Mouse (Mus musculus): ENCODE results near the gene Vmp1. TPM values are rescaled to one million over a fixed set of nuclear protein-coding genes. Genes with fewer than 3 reads are reported as not detected.

The Vmp1 gene
- total and polyA plus RNA-seq, 3 experiments: 80.9 to 209 (median 167) TPM

GRCm38 (mm10) chr11:86675520-86675919 lies 8.1 kb downstream of the Vmp1 start:
- no peak overlapping the region for H3K4me2 ChIP-seq (ENCODE audit: insufficient read depth, low read depth, poor library complexity, severe bottlenecking)
- no peaks in the 10 kb centered on the region for H3K27me3 ChIP-seq (replicated peaks)
- H3K27ac ChIP-seq (ENCODE audit: insufficient read depth, low read depth): no peak overlapping the region
- H3K9ac ChIP-seq (ENCODE audit: insufficient read depth, low read depth): no peak overlapping the region
- H3K9me3 ChIP-seq (replicated peaks; ENCODE audit: low read length): no peaks in the 10 kb centered on the region
- peaks cover 3 to 41% of the 10 kb centered on the region in 2 experiments for H3K36me3 ChIP-seq (replicated peaks in 1 of 2; ENCODE audit: control insufficient read depth in 1 of 2, insufficient read depth in 1 of 2, low read length in 1 of 2)
- peaks cover 11 to 39% of the 10 kb centered on the region in 2 experiments; a peak in 3 of 4 replicates for H3K4me1 ChIP-seq (ENCODE audit: control insufficient read depth in 1 of 2, insufficient read depth in 2 of 2)
- dilution Hi-C loops (cut with MboI; ENCODE audit: extremely low pct_ligation_motif_present, extremely low pct_unique_long_range_greater_than_20kb, low sequenced_read_pairs) (no loop called here), in situ Hi-C loops (cut with MboI; ENCODE audit: low pct_ligation_motif_present, low pct_unique_long_range_greater_than_20kb, low sequenced_read_pairs) (no loop called here)
- no peak for DNase-seq (ENCODE audit: extremely low read depth)
- H3K4me3 ChIP-seq (replicated peaks in 1 of 3; ENCODE audit: low read depth in 2 of 3, low read length in 2 of 3, poor library complexity in 1 of 3): no peak overlapping the region
- H3K79me2 ChIP-seq (replicated peaks; ENCODE audit: control insufficient read depth, extremely low read depth, insufficient read depth, poor library complexity, severe bottlenecking): peaks cover 14% of the 10 kb centered on the region; the same call in 1 of the 2 replicates
- TF ChIP-seq CTCF (conservative IDR thresholded peaks at IDR 0.05 in 1 of 2, IDR thresholded peaks at IDR 0.05 in 1 of 2; ENCODE audit: low read depth in 2 of 2, low read length in 2 of 2): no peak

GRCm38 (mm10) chr11:86672772-86673171 lies 10.9 kb downstream of the Vmp1 start:
- Histone ChIP-seq H3K27me3 (replicated peaks) (no peaks in the 10 kb centered on the region), H3K27ac (ENCODE audit: insufficient read depth, low read depth) (no peak overlapping the region), H3K36me3 (replicated peaks in 1 of 2; ENCODE audit: control insufficient read depth in 1 of 2, insufficient read depth in 1 of 2, low read length in 1 of 2) (peaks cover 3 to 36% of the 10 kb centered on the region in 2 experiments), H3K79me2 (replicated peaks; ENCODE audit: control insufficient read depth, extremely low read depth, insufficient read depth, poor library complexity, severe bottlenecking) (peaks cover 9% of the 10 kb centered on the region), H3K4me1 (ENCODE audit: control insufficient read depth in 1 of 2, insufficient read depth in 2 of 2) (peaks cover 12 to 33% of the 10 kb centered on the region in 2 experiments; a peak in 3 of 4 replicates), H3K4me2 (ENCODE audit: insufficient read depth, low read depth, poor library complexity, severe bottlenecking) (no peak overlapping the region), H3K4me3 (replicated peaks in 1 of 3; ENCODE audit: low read depth in 2 of 3, low read length in 2 of 3, poor library complexity in 1 of 3) (no peak overlapping the region), H3K9ac (ENCODE audit: insufficient read depth, low read depth) (peak overlapping the region; percentile 55; the same call in 1 of the 2 replicates), H3K9me3 (replicated peaks; ENCODE audit: low read length) (no peaks in the 10 kb centered on the region)
- in situ Hi-C loops (cut with MboI; ENCODE audit: low pct_ligation_motif_present, low pct_unique_long_range_greater_than_20kb, low sequenced_read_pairs): no loop called here
- TF ChIP-seq JUND (conservative IDR thresholded peaks at IDR 0.05; ENCODE audit: low read depth, low read length): no peak; the same call in 1 of the 2 replicates
- no peak for TF ChIP-seq POLR2AphosphoS2 (IDR thresholded peaks at IDR 0.05; ENCODE audit: low read depth, low read length)
- no peak for TF ChIP-seq E2F4 (IDR thresholded peaks at IDR 0.05; ENCODE audit: insufficient replicate concordance, low read depth, low read length)
- TF ChIP-seq CHD1 (IDR thresholded peaks at IDR 0.05; ENCODE audit: low read depth, low read length): no peak
- 0 out of 2 replicates have a peak, but pooled peaks have one; percentile 8 for TF ChIP-seq ETS1 (conservative IDR thresholded peaks at IDR 0.05; ENCODE audit: low read depth, low read length)
- TF ChIP-seq NELFE (IDR thresholded peaks at IDR 0.05; ENCODE audit: low read depth, low read length): no peak
- TF ChIP-seq BHLHE40 (IDR thresholded peaks at IDR 0.05; ENCODE audit: low read depth, low read length): peak; percentile 55; the same call in 1 of the 2 replicates
- TF ChIP-seq IRF4 (IDR thresholded peaks at IDR 0.05; ENCODE audit: low read depth, low read length): no peak
- DNase-seq (ENCODE audit: extremely low read depth): no peak
- dilution Hi-C loops (cut with MboI; ENCODE audit: extremely low pct_ligation_motif_present, extremely low pct_unique_long_range_greater_than_20kb, low sequenced_read_pairs): no loop called here

GRCm38 (mm10) chr11:86671041-86671675 lies 12.5 kb downstream of the Vmp1 start:
- dilution Hi-C loops (cut with MboI; ENCODE audit: extremely low pct_ligation_motif_present, extremely low pct_unique_long_range_greater_than_20kb, low sequenced_read_pairs) (no loop called here), in situ Hi-C loops (cut with MboI; ENCODE audit: low pct_ligation_motif_present, low pct_unique_long_range_greater_than_20kb, low sequenced_read_pairs) (no loop called here)
- Histone ChIP-seq H3K79me2 (replicated peaks; ENCODE audit: control insufficient read depth, extremely low read depth, insufficient read depth, poor library complexity, severe bottlenecking) (peaks cover 7% of the 10 kb centered on the region), H3K27me3 (replicated peaks) (no peaks in the 10 kb centered on the region), H3K4me3 (replicated peaks in 1 of 3; ENCODE audit: low read depth in 2 of 3, low read length in 2 of 3, poor library complexity in 1 of 3) (no peak overlapping the region), H3K4me2 (ENCODE audit: insufficient read depth, low read depth, poor library complexity, severe bottlenecking) (no peak overlapping the region), H3K9me3 (replicated peaks; ENCODE audit: low read length) (no peaks in the 10 kb centered on the region), H3K36me3 (replicated peaks in 1 of 2; ENCODE audit: control insufficient read depth in 1 of 2, insufficient read depth in 1 of 2, low read length in 1 of 2) (peaks cover 0 to 27% of the 10 kb centered on the region in 2 experiments), H3K4me1 (ENCODE audit: control insufficient read depth in 1 of 2, insufficient read depth in 2 of 2) (peaks cover 12 to 33% of the 10 kb centered on the region in 2 experiments; a peak in 3 of 4 replicates), H3K27ac (ENCODE audit: insufficient read depth, low read depth) (peak overlapping the region; percentile 5; the same call in 1 of the 2 replicates), H3K9ac (ENCODE audit: insufficient read depth, low read depth) (peak overlapping the region; percentile 36; the same call in 1 of the 2 replicates)
- TF ChIP-seq CTCF (conservative IDR thresholded peaks at IDR 0.05 in 1 of 2, IDR thresholded peaks at IDR 0.05 in 1 of 2; ENCODE audit: low read depth in 2 of 2, low read length in 2 of 2): no peak
- TF ChIP-seq ETS1 (conservative IDR thresholded peaks at IDR 0.05; ENCODE audit: low read depth, low read length): 0 out of 2 replicates have a peak, but pooled peaks have one; percentile 6
- no peak for DNase-seq (ENCODE audit: extremely low read depth)

All from CH12.LX (cell line).